Mouse (Mus musculus): ENCODE measurements around the gene Bcar1. TPM values are rescaled to one million over a fixed set of nuclear protein-coding genes. Genes with fewer than 3 reads are reported as not detected.

The Bcar1 gene
- polyA plus RNA-seq, 1 experiment from 2014 or later = 35.3 TPM

Small RNA genes lying within 50 kb of the gene (microRNA-seq; reads per million reads assigned to microRNA genes)
- not detected for gene Mir7076 (ENCODE audit: borderline number of aligned reads)

Other genes starting within 250 kb of the Bcar1 start
- gene Wdr59, start 221.7 kb downstream of the Bcar1 start, polyA plus RNA-seq (2014; fragmentation: Nextera tagmentation; extraction: Ambion mirVana) = 4.6 and 4.7 TPM in 2 replicates
- 35.6 and 39.1 TPM in 2 replicates for gene Znrf1, start 207.7 kb downstream of the Bcar1 start, polyA plus RNA-seq (2014; fragmentation: Nextera tagmentation; extraction: Ambion mirVana)
- 0.38 and 0.60 TPM in 2 replicates for gene Ldhd, start 113.4 kb downstream of the Bcar1 start, polyA plus RNA-seq (2014; fragmentation: Nextera tagmentation; extraction: Ambion mirVana)
- gene Zfp1, start 100.4 kb downstream of the Bcar1 start, polyA plus RNA-seq (2014; fragmentation: Nextera tagmentation; extraction: Ambion mirVana) = 16.3 and 19.3 TPM in 2 replicates
- gene Ctrb1, start 52.8 kb downstream of the Bcar1 start, polyA plus RNA-seq (2014; fragmentation: Nextera tagmentation; extraction: Ambion mirVana) = not detected in 2 replicates
- gene Cfdp1, start 110.5 kb upstream of the Bcar1 start, polyA plus RNA-seq (2014; fragmentation: Nextera tagmentation; extraction: Ambion mirVana) = 202 and 203 TPM in 2 replicates
- 3.6 and 4.1 TPM in 2 replicates for gene Tmem170, start 132.9 kb upstream of the Bcar1 start, polyA plus RNA-seq (2014; fragmentation: Nextera tagmentation; extraction: Ambion mirVana)
- gene Chst5, start 166.6 kb upstream of the Bcar1 start, polyA plus RNA-seq (2014; fragmentation: Nextera tagmentation; extraction: Ambion mirVana) = 4.7 and 5.4 TPM in 2 replicates
- gene Tmem231, start 190.1 kb upstream of the Bcar1 start, polyA plus RNA-seq (2014; fragmentation: Nextera tagmentation; extraction: Ambion mirVana) = 14.9 and 15.8 TPM in 2 replicates
- gene Gabarapl2, start 196.9 kb upstream of the Bcar1 start, polyA plus RNA-seq (2014; fragmentation: Nextera tagmentation; extraction: Ambion mirVana) = 168 and 182 TPM in 2 replicates
- 4.9 and 6.4 TPM in 2 replicates for gene Adat1, start 248.5 kb upstream of the Bcar1 start, polyA plus RNA-seq (2014; fragmentation: Nextera tagmentation; extraction: Ambion mirVana)

Data from embryonic facial prominence, embryonic 14.5 days (tissue).